Mouse (Mus musculus) ES-Bruce4 (cell line): ENCODE measurements at regions not wholly inside any gene's neighbourhood (a gene's known extent, or its start where the extent isn't known, plus 50 kb on each side); places are given as distances from the start of the nearest gene placed in this dataset.

ENCODE experiments used
- CTCF ChIP-seq: IDR thresholded peaks from one replicate; pipeline ENCODE4 v1.8.1; 2011; ENCODE audit warnings: low read depth, low read length
- POLR2A ChIP-seq: IDR thresholded peaks from one replicate; pipeline ENCODE4 v1.8.1; 2011; ENCODE audit warnings: low read length; ENCODE audit not compliant: insufficient read depth

- TF ChIP-seq CTCF, result no peak
- TF ChIP-seq POLR2A, result no peak
These were observed 132.1 kb upstream of the Gm11042 start for GRCm38 (mm10) chr12:74448248-74448647.
